Mouse (Mus musculus): ENCODE measurements around the gene Fanci. TPM values are rescaled to one million over a fixed set of nuclear protein-coding genes. Genes with fewer than 3 reads are reported as not detected.

Fanci gene
- polyA plus RNA-seq, 1 experiment from 2014 or later, result 21.4 TPM

- ATAC-seq (replicated peaks; ENCODE audit: insufficient number of reproducible peaks, low FRiP score, low TSS enrichment, low read depth) (no peak), DNase-seq (ENCODE audit: low spot score) (no peak)
- Histone ChIP-seq H3K27me3 (ENCODE audit: control insufficient read depth, insufficient read depth, low read length) (no peaks in the 10 kb centered on the region), H3K4me2 (ENCODE audit: low read depth, low read length) (no peak overlapping the region), H3K27ac (replicated peaks; ENCODE audit: low read depth, low read length) (no peak overlapping the region), H3K4me1 (ENCODE audit: control insufficient read depth, insufficient read depth, low read length) (no peaks in the 10 kb centered on the region), H3K4me3 (ENCODE audit: low read depth, low read length) (no peak overlapping the region), H3K9ac (replicated peaks; ENCODE audit: low read length) (no peak overlapping the region), H3K36me3 (replicated peaks; ENCODE audit: control insufficient read depth, insufficient read depth, low read depth, low read length) (no peaks in the 10 kb centered on the region), H3K9me3 (replicated peaks; ENCODE audit: control insufficient read depth, low read length) (no peaks in the 10 kb centered on the region)
- 82% methylated on average over 3 of the region's 3 CpGs for WGBS
Observed at GRCm38 (mm10) chr7:79400296-79400695, 8.6 kb downstream of the Fanci start.

DNA sequence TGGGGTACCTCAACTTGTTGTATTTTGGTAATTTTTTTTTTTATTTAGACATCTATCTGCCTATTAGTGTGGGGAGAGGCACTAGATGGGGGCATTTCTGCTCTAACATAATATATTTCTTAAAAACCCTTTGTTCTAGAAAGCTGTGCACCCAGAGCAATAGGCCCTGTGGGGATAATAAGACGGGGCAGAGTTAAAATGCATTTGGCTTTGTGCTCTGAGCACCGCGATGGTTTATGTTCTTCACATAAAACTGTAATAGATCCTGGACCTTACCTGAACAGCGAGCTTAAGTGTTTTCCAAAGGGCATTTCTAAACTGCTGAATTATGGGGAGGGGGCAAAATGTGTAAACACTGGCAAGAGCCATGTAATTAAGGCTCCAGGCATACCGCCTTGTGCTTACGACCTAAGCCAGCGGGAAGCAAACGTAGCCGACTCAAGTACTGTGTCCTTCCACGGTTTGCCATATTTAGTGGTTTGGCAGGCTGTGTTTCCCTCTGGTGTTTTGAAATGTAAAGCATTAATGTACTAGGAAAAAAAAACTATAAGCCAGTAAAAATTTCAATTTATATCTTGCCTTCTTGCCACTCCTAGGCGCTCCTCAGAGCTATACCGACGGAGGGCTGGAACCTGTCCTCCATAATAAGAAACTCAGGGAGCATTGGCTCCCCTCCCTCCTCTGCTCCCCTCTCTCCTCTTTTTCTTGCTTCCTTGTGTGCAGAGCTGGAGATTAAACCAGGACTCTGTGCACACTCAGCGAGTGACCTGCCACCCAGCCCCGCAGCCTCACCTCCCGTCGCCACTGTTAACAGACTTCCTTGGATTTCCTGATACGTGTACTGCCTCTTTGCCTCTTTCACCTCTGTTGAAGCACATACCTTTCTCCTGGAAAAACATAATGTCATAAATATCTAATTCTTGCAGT lies 23.0 kb downstream of the Fanci start:
- 88% methylated on average over 18 of the region's 18 CpGs for WGBS

GRCm38 (mm10) chr7:79419950-79420349 lies 28.2 kb downstream of the Fanci start:
- no peak for ATAC-seq (replicated peaks; ENCODE audit: insufficient number of reproducible peaks, low FRiP score, low TSS enrichment, low read depth)
- Histone ChIP-seq H3K4me2 (ENCODE audit: low read depth, low read length) (no peak overlapping the region), H3K4me3 (ENCODE audit: low read depth, low read length) (no peak overlapping the region), H3K9ac (replicated peaks; ENCODE audit: low read length) (no peak overlapping the region), H3K4me1 (ENCODE audit: control insufficient read depth, insufficient read depth, low read length) (no peaks in the 10 kb centered on the region), H3K27me3 (ENCODE audit: control insufficient read depth, insufficient read depth, low read length) (no peaks in the 10 kb centered on the region), H3K27ac (replicated peaks; ENCODE audit: low read depth, low read length) (no peak overlapping the region), H3K9me3 (replicated peaks; ENCODE audit: control insufficient read depth, low read length) (no peaks in the 10 kb centered on the region), H3K36me3 (replicated peaks; ENCODE audit: control insufficient read depth, insufficient read depth, low read depth, low read length) (no peaks in the 10 kb centered on the region)
- DNase-seq (ENCODE audit: low spot score), result no peak
- 93% methylated on average over 7 of the region's 7 CpGs for WGBS

More for the DNA sequence above, 23.0 kb downstream of the Fanci start:
- Histone ChIP-seq H3K27ac (replicated peaks; ENCODE audit: low read depth, low read length) (no peak overlapping the region), H3K36me3 (replicated peaks; ENCODE audit: control insufficient read depth, insufficient read depth, low read depth, low read length) (no peaks in the 10 kb centered on the region), H3K4me3 (ENCODE audit: low read depth, low read length) (no peak overlapping the region), H3K9ac (replicated peaks; ENCODE audit: low read length) (no peak overlapping the region), H3K9me3 (replicated peaks; ENCODE audit: control insufficient read depth, low read length) (no peaks in the 10 kb centered on the region), H3K27me3 (ENCODE audit: control insufficient read depth, insufficient read depth, low read length) (no peaks in the 10 kb centered on the region), H3K4me1 (ENCODE audit: control insufficient read depth, insufficient read depth, low read length) (no peaks in the 10 kb centered on the region), H3K4me2 (ENCODE audit: low read depth, low read length) (no peak overlapping the region)
- no peak for ATAC-seq (replicated peaks; ENCODE audit: insufficient number of reproducible peaks, low FRiP score, low TSS enrichment, low read depth)
- no peak for DNase-seq (ENCODE audit: low spot score)

- H3K4me3 ChIP-seq (ENCODE audit: low read depth, low read length), result no peak overlapping the region
- ATAC-seq (replicated peaks; ENCODE audit: insufficient number of reproducible peaks, low FRiP score, low TSS enrichment, low read depth) (no peak), DNase-seq (ENCODE audit: low spot score) (no peak)
- H3K9me3 ChIP-seq (replicated peaks; ENCODE audit: control insufficient read depth, low read length), result no peaks in the 10 kb centered on the region
- no peaks in the 10 kb centered on the region for H3K4me1 ChIP-seq (ENCODE audit: control insufficient read depth, insufficient read depth, low read length)
- no peak overlapping the region for H3K9ac ChIP-seq (replicated peaks; ENCODE audit: low read length)
- H3K27ac ChIP-seq (replicated peaks; ENCODE audit: low read depth, low read length), result no peak overlapping the region
- WGBS, result 92% methylated on average over 10 of the region's 10 CpGs
- no peaks in the 10 kb centered on the region for H3K36me3 ChIP-seq (replicated peaks; ENCODE audit: control insufficient read depth, insufficient read depth, low read depth, low read length)
- H3K27me3 ChIP-seq (ENCODE audit: control insufficient read depth, insufficient read depth, low read length), result no peaks in the 10 kb centered on the region
- no peak overlapping the region for H3K4me2 ChIP-seq (ENCODE audit: low read depth, low read length)
Observed at GRCm38 (mm10) chr7:79422876-79423275, 31.1 kb downstream of the Fanci start.

- H3K9me3 ChIP-seq (replicated peaks; ENCODE audit: control insufficient read depth, low read length), result no peaks in the 10 kb centered on the region
- no peaks in the 10 kb centered on the region for H3K36me3 ChIP-seq (replicated peaks; ENCODE audit: control insufficient read depth, insufficient read depth, low read depth, low read length)
- WGBS, result 87% methylated on average over 10 of the region's 10 CpGs
- H3K4me2 ChIP-seq (ENCODE audit: low read depth, low read length), result no peak overlapping the region
- no peaks in the 10 kb centered on the region for H3K4me1 ChIP-seq (ENCODE audit: control insufficient read depth, insufficient read depth, low read length)
- no peak for DNase-seq (ENCODE audit: low spot score)
- no peaks in the 10 kb centered on the region for H3K27me3 ChIP-seq (ENCODE audit: control insufficient read depth, insufficient read depth, low read length)
- no peak overlapping the region for H3K4me3 ChIP-seq (ENCODE audit: low read depth, low read length)
- no peak overlapping the region for H3K9ac ChIP-seq (replicated peaks; ENCODE audit: low read length)
- ATAC-seq (replicated peaks; ENCODE audit: insufficient number of reproducible peaks, low FRiP score, low TSS enrichment, low read depth), result no peak
- no peak overlapping the region for H3K27ac ChIP-seq (replicated peaks; ENCODE audit: low read depth, low read length)
Observed at GRCm38 (mm10) chr7:79425804-79426203, 34.1 kb downstream of the Fanci start.

DNA sequence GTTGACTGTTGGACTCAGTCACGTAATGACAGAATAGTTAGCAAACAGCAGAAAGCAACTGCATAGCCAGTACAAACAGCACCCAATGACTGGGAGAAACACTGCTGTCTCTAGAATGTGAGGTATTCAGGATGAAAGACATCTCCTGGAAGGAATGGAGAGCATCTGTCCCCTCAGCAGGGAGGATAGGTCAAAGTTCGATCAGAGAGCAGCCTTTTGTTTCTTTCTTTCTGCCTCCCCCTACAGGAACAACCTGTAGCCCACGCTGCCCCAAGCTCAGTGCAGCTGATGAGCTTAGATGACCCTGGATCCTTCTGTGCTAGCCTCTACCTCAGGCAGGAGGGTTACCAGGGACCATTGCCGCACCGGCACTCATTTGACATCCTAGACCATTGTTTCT lies 36.5 kb downstream of the Fanci start:
- no peak for ATAC-seq (replicated peaks; ENCODE audit: insufficient number of reproducible peaks, low FRiP score, low TSS enrichment, low read depth)
- peak overlapping the region; percentile 15; the same call in 1 of the 2 replicates for H3K9ac ChIP-seq (replicated peaks; ENCODE audit: low read length)
- DNase-seq (ENCODE audit: low spot score), result no peak
- no peaks in the 10 kb centered on the region for H3K36me3 ChIP-seq (replicated peaks; ENCODE audit: control insufficient read depth, insufficient read depth, low read depth, low read length)
- H3K9me3 ChIP-seq (replicated peaks; ENCODE audit: control insufficient read depth, low read length), result no peaks in the 10 kb centered on the region
- no peak overlapping the region for H3K4me2 ChIP-seq (ENCODE audit: low read depth, low read length)
- WGBS, result 61% methylated on average over 5 of the region's 5 CpGs
- no peak overlapping the region for H3K27ac ChIP-seq (replicated peaks; ENCODE audit: low read depth, low read length)
- no peak overlapping the region for H3K4me3 ChIP-seq (ENCODE audit: low read depth, low read length)
- H3K27me3 ChIP-seq (ENCODE audit: control insufficient read depth, insufficient read depth, low read length), result no peaks in the 10 kb centered on the region
- H3K4me1 ChIP-seq (ENCODE audit: control insufficient read depth, insufficient read depth, low read length), result no peaks in the 10 kb centered on the region

DNA sequence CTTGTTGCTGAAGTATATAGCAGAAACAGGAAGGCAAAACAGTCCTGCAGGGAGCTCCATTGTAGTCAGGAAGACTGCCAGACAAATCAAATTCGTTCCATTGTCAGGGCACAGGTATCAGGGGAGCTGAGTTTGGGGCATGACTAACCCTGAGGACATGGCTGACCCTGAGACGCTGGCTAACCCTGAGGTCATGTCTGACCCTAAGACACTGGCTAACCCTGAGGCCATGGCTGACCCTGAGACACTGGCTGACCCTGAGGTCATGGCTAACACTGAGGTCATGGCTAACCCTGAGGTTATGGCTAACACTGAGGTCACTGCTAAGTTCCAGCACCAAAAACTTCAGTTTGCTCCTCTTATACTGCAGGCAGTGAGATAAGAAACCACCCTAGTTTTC lies 48.3 kb downstream of the Fanci start:
- DNase-seq (ENCODE audit: low spot score) (no peak), ATAC-seq (replicated peaks; ENCODE audit: insufficient number of reproducible peaks, low FRiP score, low TSS enrichment, low read depth) (no peak)
- Histone ChIP-seq H3K4me3 (ENCODE audit: low read depth, low read length) (no peak overlapping the region), H3K4me1 (ENCODE audit: control insufficient read depth, insufficient read depth, low read length) (no peaks in the 10 kb centered on the region), H3K9ac (replicated peaks; ENCODE audit: low read length) (no peak overlapping the region), H3K27ac (replicated peaks; ENCODE audit: low read depth, low read length) (no peak overlapping the region), H3K27me3 (ENCODE audit: control insufficient read depth, insufficient read depth, low read length) (no peaks in the 10 kb centered on the region), H3K36me3 (replicated peaks; ENCODE audit: control insufficient read depth, insufficient read depth, low read depth, low read length) (peaks cover 3% of the 10 kb centered on the region; the same call in 1 of the 2 replicates), H3K9me3 (replicated peaks; ENCODE audit: control insufficient read depth, low read length) (no peaks in the 10 kb centered on the region), H3K4me2 (ENCODE audit: low read depth, low read length) (no peak overlapping the region)
- 54% methylated on average over 2 of the region's 2 CpGs for WGBS

- 91% methylated on average over 2 of the region's 2 CpGs for WGBS
- no peak for DNase-seq (ENCODE audit: low spot score)
- no peak overlapping the region for H3K27ac ChIP-seq (replicated peaks; ENCODE audit: low read depth, low read length)
- no peaks in the 10 kb centered on the region for H3K9me3 ChIP-seq (replicated peaks; ENCODE audit: control insufficient read depth, low read length)
- ATAC-seq (replicated peaks; ENCODE audit: insufficient number of reproducible peaks, low FRiP score, low TSS enrichment, low read depth), result no peak
- H3K9ac ChIP-seq (replicated peaks; ENCODE audit: low read length), result no peak overlapping the region
- no peaks in the 10 kb centered on the region for H3K27me3 ChIP-seq (ENCODE audit: control insufficient read depth, insufficient read depth, low read length)
- no peak overlapping the region for H3K4me3 ChIP-seq (ENCODE audit: low read depth, low read length)
- H3K36me3 ChIP-seq (replicated peaks; ENCODE audit: control insufficient read depth, insufficient read depth, low read depth, low read length), result peaks cover 3% of the 10 kb centered on the region
- no peak overlapping the region for H3K4me2 ChIP-seq (ENCODE audit: low read depth, low read length)
- H3K4me1 ChIP-seq (ENCODE audit: control insufficient read depth, insufficient read depth, low read length), result no peaks in the 10 kb centered on the region
Observed at GRCm38 (mm10) chr7:79447048-79447447, 55.3 kb downstream of the Fanci start.
